ENCODE assay signal across 8 mouse cellular contexts in the genomic region with DNA sequence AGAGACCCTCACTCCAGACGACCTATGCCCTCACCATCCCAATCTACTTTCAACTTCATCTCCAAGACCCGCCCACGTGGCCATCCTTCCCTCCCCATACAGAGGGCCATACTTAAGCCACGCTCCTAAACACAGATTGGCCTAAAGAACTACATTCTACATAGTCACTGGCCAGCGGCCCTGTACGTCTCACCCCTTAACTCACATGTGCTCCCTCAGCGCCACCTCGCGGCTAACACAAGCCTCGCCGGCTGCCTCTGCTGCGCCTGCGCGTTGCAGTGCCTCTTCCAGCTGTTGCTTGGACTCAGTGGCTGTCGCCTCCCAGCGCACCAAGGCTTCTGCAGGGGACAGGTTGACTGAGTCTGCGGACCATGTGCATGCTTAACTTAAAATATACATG. TPM values are rescaled to one million over a fixed set of nuclear protein-coding genes. Genes with fewer than 3 reads are reported as not detected.
DNase-seq lines count a peak whose midpoint lies in the region; ATAC-seq and TF ChIP-seq lines count a peak whose summit lies in the region.

No protein-coding gene starts in this region.

- no peaks in the 10 kb centered on the region for H3K36me3 ChIP-seq in embryonic facial prominence, embryonic 14.5 days (ENCODE audit: control insufficient read depth, insufficient read depth, low read length)
- no peaks in the 10 kb centered on the region for H3K36me3 ChIP-seq in limb, embryonic 13.5 days
- H3K36me3 ChIP-seq in midbrain, embryonic 16.5 days (ENCODE audit: control insufficient read depth, insufficient read depth, low read length): no peaks in the 10 kb centered on the region
- no peaks in the 10 kb centered on the region for H3K36me3 ChIP-seq in spleen, adult 2 months (ENCODE audit: control insufficient read depth, insufficient read depth, low read length)

- H3K27me3 ChIP-seq in embryonic facial prominence, embryonic 14.5 days (replicated peaks; ENCODE audit: control insufficient read depth, insufficient read depth, low read length): peaks cover 22% of the 10 kb centered on the region
- H3K27me3 ChIP-seq in limb, embryonic 13.5 days: peaks cover 41% of the 10 kb centered on the region
- peaks cover 17% of the 10 kb centered on the region for H3K27me3 ChIP-seq in midbrain, embryonic 16.5 days (ENCODE audit: control insufficient read depth, insufficient read depth, low read depth, low read length)
- no peaks in the 10 kb centered on the region for H3K27me3 ChIP-seq in spleen, adult 2 months (ENCODE audit: control insufficient read depth, insufficient read depth, low read length)

- no peak overlapping the region for H3K4me3 ChIP-seq in embryonic facial prominence, embryonic 14.5 days (ENCODE audit: low read depth, low read length)
- H3K4me3 ChIP-seq in limb, embryonic 13.5 days: no peak overlapping the region
- no peak overlapping the region for H3K4me3 ChIP-seq in midbrain, embryonic 16.5 days (ENCODE audit: low read depth, low read length)
- H3K4me3 ChIP-seq in spleen, adult 2 months (ENCODE audit: extremely low read depth, insufficient read depth, insufficient read length): no peak overlapping the region

- H3K4me2 ChIP-seq in embryonic facial prominence, embryonic 14.5 days (ENCODE audit: low read depth, low read length): peak overlapping the region; percentile 32
- peak overlapping the region; percentile 35; the same call in 1 of the 2 replicates for H3K4me2 ChIP-seq in limb, embryonic 13.5 days (replicated peaks)
- H3K4me2 ChIP-seq in midbrain, embryonic 16.5 days (ENCODE audit: low read length): peak overlapping the region; percentile 30; the same call in 1 of the 2 replicates

- peak; percentile 92 for ATAC-seq in embryonic facial prominence, embryonic 14.5 days (ENCODE audit: low read depth)
- peak; percentile 83 for ATAC-seq in limb, embryonic 13.5 days (ENCODE audit: low FRiP score, low read depth)
- ATAC-seq in midbrain, embryonic 16.5 days: peak; percentile 83

- H3K4me1 ChIP-seq in embryonic facial prominence, embryonic 14.5 days (ENCODE audit: control insufficient read depth, insufficient read depth, low read length): no peaks in the 10 kb centered on the region
- peaks cover 19% of the 10 kb centered on the region for H3K4me1 ChIP-seq in limb, embryonic 13.5 days
- H3K4me1 ChIP-seq in midbrain, embryonic 16.5 days (ENCODE audit: control insufficient read depth, insufficient read depth, low read length): peaks cover 3% of the 10 kb centered on the region; the same call in 1 of the 2 replicates
- no peaks in the 10 kb centered on the region for H3K4me1 ChIP-seq in spleen, adult 2 months (ENCODE audit: control insufficient read depth, insufficient read depth, insufficient read length)

- TF ChIP-seq POLR2A in spleen, adult 2 months (IDR thresholded peaks at IDR 0.05; ENCODE audit: low read depth, low read length): no peak

- TF ChIP-seq CTCF in spleen, adult 2 months (IDR thresholded peaks at IDR 0.05; ENCODE audit: extremely low read depth, insufficient read depth, insufficient read length, insufficient replicate concordance): peak; percentile 95

- no peak overlapping the region for H3K9ac ChIP-seq in embryonic facial prominence, embryonic 14.5 days (ENCODE audit: low read depth, low read length)
- no peak overlapping the region; the same call in 1 of the 2 replicates for H3K9ac ChIP-seq in limb, embryonic 13.5 days
- H3K9ac ChIP-seq in midbrain, embryonic 16.5 days (ENCODE audit: low read depth, low read length): no peak overlapping the region

- H3K9me3 ChIP-seq in embryonic facial prominence, embryonic 14.5 days (ENCODE audit: control insufficient read depth, low read length): no peaks in the 10 kb centered on the region
- no peaks in the 10 kb centered on the region for H3K9me3 ChIP-seq in limb, embryonic 13.5 days
- no peaks in the 10 kb centered on the region for H3K9me3 ChIP-seq in midbrain, embryonic 16.5 days (replicated peaks; ENCODE audit: control insufficient read depth, low read length, poor library complexity, severe bottlenecking)

- DNase-seq in 3T3-L1 (ENCODE audit: low read depth, low spot score): peak; percentile 99
- peak; percentile 96 for DNase-seq in adrenal gland, postnatal 36 days
- DNase-seq in embryonic facial prominence, embryonic 14.5 days (ENCODE audit: low spot score): peak; percentile 95
- peak; percentile 88 to 93 for DNase-seq in heart, adult 9 months (ENCODE audit: low spot score in 2 of 2)
- peak; percentile 95 for DNase-seq in kidney, adult 9 months
- peak; percentile 78 to 94 for DNase-seq in spleen, adult 2 months (ENCODE audit: low read depth in 1 of 2, low spot score in 2 of 2)

- H3K27ac ChIP-seq in embryonic facial prominence, embryonic 14.5 days (replicated peaks; ENCODE audit: low read depth, low read length): no peak overlapping the region
- no peak overlapping the region for H3K27ac ChIP-seq in limb, embryonic 13.5 days
- no peak overlapping the region for H3K27ac ChIP-seq in midbrain, embryonic 16.5 days (ENCODE audit: low read length)
- no peak overlapping the region for H3K27ac ChIP-seq in spleen, adult 2 months (ENCODE audit: insufficient read depth, low read length)

- 7% methylated on average over 16 of the region's 17 CpGs for WGBS in embryonic facial prominence, embryonic 14.5 days
- WGBS in limb, embryonic 13.5 days: 3% methylated on average over 17 of the region's 17 CpGs
- WGBS in midbrain, embryonic 16.5 days: 2% methylated on average over 17 of the region's 17 CpGs
- 2% methylated on average over 17 of the region's 17 CpGs for WGBS in spleen, adult 2 months

RNA-seq across cellular contexts. Expression of gene Ccdc194, which starts 3.9 kb away (rescaled TPM):
- not detected for total RNA-seq in adrenal gland, postnatal 36 days (2021)
- 2.4 and 3.5 TPM in 2 replicates for polyA plus RNA-seq in embryonic facial prominence, embryonic 14.5 days (2014; fragmentation: Nextera tagmentation; extraction: Ambion mirVana)
- polyA plus RNA-seq in limb, embryonic 13.5 days (2015; fragmentation: Nextera tagmentation; extraction: Ambion mirVana): 0.41 and 0.78 TPM in 2 replicates
- polyA plus RNA-seq in midbrain, embryonic 16.5 days (2015; fragmentation: Nextera tagmentation; extraction: Ambion mirVana): 0.11 TPM in 1 of 2 replicates, not detected in the other
- polyA plus RNA-seq in spleen, adult 2 months (2012; rRNA removed): 0.08 and 0.11 TPM in 2 replicates

RNA-seq across cellular contexts. Expression of gene Plvap, which starts 10.1 kb away (rescaled TPM):
- total RNA-seq in adrenal gland, postnatal 36 days (2021): 100 to 1,000 TPM; 200 to 203 TPM
- 53.5 and 59.0 TPM in 2 replicates for polyA plus RNA-seq in embryonic facial prominence, embryonic 14.5 days (2014; fragmentation: Nextera tagmentation; extraction: Ambion mirVana)
- 58.5 and 59.4 TPM in 2 replicates for polyA plus RNA-seq in limb, embryonic 13.5 days (2015; fragmentation: Nextera tagmentation; extraction: Ambion mirVana)
- polyA plus RNA-seq in midbrain, embryonic 16.5 days (2015; fragmentation: Nextera tagmentation; extraction: Ambion mirVana): 5.7 and 6.5 TPM in 2 replicates
- 383 and 496 TPM in 2 replicates for polyA plus RNA-seq in spleen, adult 2 months (2012; rRNA removed)

RNA-seq across cellular contexts. Expression of gene Bst2, which starts 15.6 kb away (rescaled TPM):
- 10 to 100 TPM; 65.6 to 87.4 TPM for total RNA-seq in adrenal gland, postnatal 36 days (2021)
- polyA plus RNA-seq in embryonic facial prominence, embryonic 14.5 days (2014; fragmentation: Nextera tagmentation; extraction: Ambion mirVana): 16.0 and 16.2 TPM in 2 replicates
- 21.0 and 22.3 TPM in 2 replicates for polyA plus RNA-seq in limb, embryonic 13.5 days (2015; fragmentation: Nextera tagmentation; extraction: Ambion mirVana)
- 6.8 and 7.9 TPM in 2 replicates for polyA plus RNA-seq in midbrain, embryonic 16.5 days (2015; fragmentation: Nextera tagmentation; extraction: Ambion mirVana)
- polyA plus RNA-seq in spleen, adult 2 months (2012; rRNA removed): 371 and 457 TPM in 2 replicates

RNA-seq across cellular contexts. Expression of gene Mvb12a, which starts 21.1 kb away (rescaled TPM):
- 10 to 100 TPM; 65.8 to 78.6 TPM for total RNA-seq in adrenal gland, postnatal 36 days (2021)
- 85.4 and 95.3 TPM in 2 replicates for polyA plus RNA-seq in embryonic facial prominence, embryonic 14.5 days (2014; fragmentation: Nextera tagmentation; extraction: Ambion mirVana)
- polyA plus RNA-seq in limb, embryonic 13.5 days (2015; fragmentation: Nextera tagmentation; extraction: Ambion mirVana): 80.7 and 83.6 TPM in 2 replicates
- 52.4 and 60.3 TPM in 2 replicates for polyA plus RNA-seq in midbrain, embryonic 16.5 days (2015; fragmentation: Nextera tagmentation; extraction: Ambion mirVana)
- 89.9 and 119 TPM in 2 replicates for polyA plus RNA-seq in spleen, adult 2 months (2012; rRNA removed)

RNA-seq across cellular contexts. Expression of gene Gtpbp3, which starts 33.7 kb away (rescaled TPM):
- total RNA-seq in adrenal gland, postnatal 36 days (2021): 10 to 100 TPM; 22.5 to 23.1 TPM
- polyA plus RNA-seq in embryonic facial prominence, embryonic 14.5 days (2014; fragmentation: Nextera tagmentation; extraction: Ambion mirVana): 5.3 and 6.8 TPM in 2 replicates
- polyA plus RNA-seq in limb, embryonic 13.5 days (2015; fragmentation: Nextera tagmentation; extraction: Ambion mirVana): 23.6 and 25.0 TPM in 2 replicates
- 11.8 and 12.5 TPM in 2 replicates for polyA plus RNA-seq in midbrain, embryonic 16.5 days (2015; fragmentation: Nextera tagmentation; extraction: Ambion mirVana)
- polyA plus RNA-seq in spleen, adult 2 months (2012; rRNA removed): 26.3 and 33.3 TPM in 2 replicates

Comparison
In these comparisons a context has a peak if more than half of its experiments do, and no peak if none do; other contexts are left out.
1. RNA of gene Bst2, which starts 15.6 kb away (polyA plus RNA-seq): 371 to 457 TPM in spleen, adult 2 months; 21.0 to 22.3 TPM in limb, embryonic 13.5 days, 16.0 to 16.2 TPM in embryonic facial prominence, embryonic 14.5 days and 6.8 to 7.9 TPM in midbrain, embryonic 16.5 days; every median in the first group is over 10 times any median in the second.
2. Peak in every context shown above with its lines, with median percentiles within 50 percentile points of each other: DNase-seq, ATAC-seq and H3K4me2 ChIP-seq.